Mouse (Mus musculus): ENCODE measurements at regions not wholly inside any gene's neighbourhood (a gene's known extent, or its start where the extent isn't known, plus 50 kb on each side); places are given as distances from the start of the nearest gene placed in this dataset.

DNA sequence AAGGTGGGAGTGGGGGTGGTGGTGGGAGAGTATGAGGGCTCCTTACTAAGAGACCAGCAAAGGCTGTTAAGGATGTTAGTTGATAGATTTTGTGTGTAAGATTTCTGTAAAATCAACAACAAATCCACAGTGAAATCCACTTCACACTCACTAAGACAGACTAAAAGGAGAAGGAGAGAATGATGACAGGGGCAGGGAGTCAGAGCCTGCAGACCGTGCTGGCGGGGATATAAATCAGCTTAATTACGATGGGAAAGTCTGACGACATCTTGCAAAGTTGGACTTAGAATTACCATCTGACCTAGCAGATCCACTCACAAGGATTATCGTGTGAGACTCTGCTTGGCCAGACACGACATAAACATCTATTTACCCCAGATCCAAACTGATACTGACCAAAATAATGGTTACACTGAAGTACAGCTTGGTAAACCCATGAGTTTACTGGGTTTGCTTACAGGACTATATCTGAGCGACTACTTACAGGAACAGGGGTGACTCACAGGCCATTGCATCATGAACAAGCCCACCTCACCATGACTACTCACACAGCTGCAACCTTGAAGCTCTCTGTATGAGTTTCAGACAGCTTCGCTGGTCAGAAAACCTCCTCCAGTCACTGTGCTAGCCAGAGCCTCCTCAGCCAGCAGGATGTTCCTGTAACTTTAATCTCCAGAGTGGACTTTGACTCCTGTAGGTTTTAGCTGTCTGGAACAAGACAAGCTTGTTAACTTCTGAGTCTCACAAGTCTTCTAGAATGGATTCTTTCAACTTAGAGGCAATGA, 50.5 kb upstream of the Ednra start:
- TF ChIP-seq POLR2A (IDR thresholded peaks at IDR 0.05; ENCODE audit: borderline replicate concordance, extremely low read depth, low read depth, low read length) (no peak), CTCF (IDR thresholded peaks at IDR 0.05; ENCODE audit: insufficient read depth, low read length) (no peak)

All from lung, adult 2 months (tissue).